Mouse (Mus musculus) Muller cell, postnatal 12 days (primary cell): ENCODE measurements around the gene Hist1h4m.
"Not testable (repeated sequence)": the region's sequence is repeated elsewhere in the genome, so short reads cannot be mapped to it uniquely, and the experiment has no call there.

Experiments
- DNase-seq: peaks from one replicate; pipeline ENCODE4 v3.0.0-alpha.2; 2015; ENCODE audit errors: inconsistent ontology term

Gene Hist1h4m

DNA sequence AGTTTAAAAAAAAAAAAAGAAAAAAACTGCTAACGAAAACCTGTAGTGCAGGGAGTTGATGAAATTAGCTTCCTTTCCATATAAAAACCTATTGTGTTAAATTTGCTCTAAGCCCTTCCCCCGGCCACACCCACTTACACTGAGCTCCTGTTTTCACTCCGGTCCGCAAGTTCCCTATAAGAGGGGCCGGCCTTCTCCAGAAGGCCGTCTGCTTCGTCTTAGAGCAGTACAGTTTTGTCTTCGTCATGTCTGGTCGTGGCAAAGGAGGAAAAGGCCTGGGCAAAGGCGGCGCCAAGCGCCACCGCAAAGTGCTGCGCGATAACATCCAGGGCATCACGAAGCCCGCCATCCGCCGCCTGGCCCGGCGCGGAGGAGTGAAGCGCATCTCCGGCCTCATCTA is at the start of gene Hist1h4m:
Gene Hist1h4m, plus strand, starts transcription at position 208 of the 400 bp plus-strand sequence.
- DNase-seq, result not testable (repeated sequence)

DNA sequence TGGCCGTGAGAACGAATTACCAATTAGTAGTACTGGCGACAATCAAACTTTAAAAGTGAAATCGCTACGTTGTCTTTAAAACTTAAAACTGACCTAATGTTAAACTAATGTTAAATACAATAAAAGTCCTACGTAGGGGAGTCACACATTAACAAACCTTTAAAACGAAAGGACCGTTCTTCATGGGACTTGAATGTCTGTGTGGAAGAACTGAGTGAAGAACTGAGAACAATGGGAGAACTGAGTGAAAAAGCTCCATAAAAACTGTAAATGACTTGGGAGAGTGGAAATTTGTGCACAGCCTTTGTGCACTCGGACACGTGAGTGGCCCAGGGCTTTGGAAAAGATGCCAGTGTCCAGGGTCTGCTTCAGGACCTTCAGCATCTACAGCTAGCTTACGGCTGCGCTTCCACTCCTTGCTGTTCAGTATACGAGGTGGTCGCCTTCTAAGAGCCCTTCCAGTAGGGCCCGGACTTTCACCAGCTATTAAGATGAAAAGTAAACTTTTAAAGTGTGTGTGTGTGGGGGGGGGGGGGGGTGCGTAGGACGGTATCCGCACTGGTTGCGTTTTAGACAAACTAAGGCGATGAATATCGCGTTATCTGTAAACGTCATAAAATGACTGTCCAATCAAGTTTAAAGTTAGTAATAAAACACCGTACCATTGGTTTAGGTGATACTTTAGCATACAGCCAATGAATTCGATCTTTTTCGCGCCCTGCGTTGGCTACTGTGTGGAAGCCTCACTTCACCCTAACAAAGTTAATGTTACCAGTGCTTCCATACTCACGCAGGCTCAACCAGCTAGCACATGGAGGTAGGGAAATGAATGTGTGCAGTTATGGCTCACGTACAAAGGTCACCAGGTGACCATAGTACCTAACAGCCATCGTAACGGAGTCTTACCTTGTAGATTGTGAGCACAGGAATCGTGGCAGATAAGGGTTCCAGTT is 32.5 kb upstream of the Hist1h4m start:
- peak; percentile 78 for DNase-seq

DNA sequence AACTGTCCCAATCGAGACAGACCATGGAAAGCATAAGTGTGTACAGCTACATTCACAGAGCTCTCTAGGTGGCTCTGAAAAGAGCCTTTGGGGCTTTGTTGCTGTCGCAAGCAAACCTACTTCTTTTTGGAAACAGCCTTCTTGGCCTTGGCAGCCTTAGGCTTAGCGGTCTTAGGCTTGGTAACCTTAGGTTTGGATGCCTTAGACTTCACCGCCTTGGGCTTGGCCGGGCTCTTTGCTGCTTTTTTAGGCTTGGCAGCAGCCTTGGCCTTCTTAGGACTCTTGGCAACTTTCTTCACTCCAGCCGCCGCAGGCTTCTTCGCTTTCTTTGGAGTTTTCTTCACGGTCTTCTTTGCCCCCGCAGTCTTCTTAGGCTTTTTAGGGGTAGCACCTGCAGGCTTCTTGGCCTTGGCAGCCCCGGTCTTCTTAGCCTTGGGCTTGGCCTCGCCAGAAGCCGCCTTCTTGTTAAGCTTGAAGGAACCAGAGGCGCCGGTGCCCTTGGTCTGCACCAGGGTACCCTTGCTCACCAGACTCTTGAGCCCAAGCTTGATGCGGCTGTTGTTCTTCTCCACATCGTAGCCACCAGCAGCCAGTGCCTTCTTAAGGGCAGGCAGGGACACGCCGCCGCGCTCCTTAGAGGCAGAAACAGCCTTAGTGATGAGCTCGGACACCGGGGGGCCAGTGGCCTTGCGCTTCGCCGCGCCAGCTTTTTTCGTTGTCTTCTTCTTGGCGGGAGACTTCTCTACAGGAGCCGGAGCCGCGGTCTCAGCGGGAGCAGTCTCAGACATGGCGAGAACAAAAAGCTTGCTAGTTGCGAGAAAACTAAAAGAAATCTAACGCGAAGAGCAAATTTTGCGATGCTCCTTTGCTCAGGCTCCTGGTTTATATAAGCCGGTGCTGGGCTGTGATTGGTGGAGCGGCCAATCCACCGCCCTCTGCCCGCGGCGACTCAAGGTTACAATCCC is 31.5 kb upstream of the Hist1h4m start, which contains the start of gene Hist1h1b:
Gene Hist1h1b, minus strand, starts transcription at position 859 of the 965 bp plus-strand sequence.
- peak; percentile 83 for DNase-seq

DNA sequence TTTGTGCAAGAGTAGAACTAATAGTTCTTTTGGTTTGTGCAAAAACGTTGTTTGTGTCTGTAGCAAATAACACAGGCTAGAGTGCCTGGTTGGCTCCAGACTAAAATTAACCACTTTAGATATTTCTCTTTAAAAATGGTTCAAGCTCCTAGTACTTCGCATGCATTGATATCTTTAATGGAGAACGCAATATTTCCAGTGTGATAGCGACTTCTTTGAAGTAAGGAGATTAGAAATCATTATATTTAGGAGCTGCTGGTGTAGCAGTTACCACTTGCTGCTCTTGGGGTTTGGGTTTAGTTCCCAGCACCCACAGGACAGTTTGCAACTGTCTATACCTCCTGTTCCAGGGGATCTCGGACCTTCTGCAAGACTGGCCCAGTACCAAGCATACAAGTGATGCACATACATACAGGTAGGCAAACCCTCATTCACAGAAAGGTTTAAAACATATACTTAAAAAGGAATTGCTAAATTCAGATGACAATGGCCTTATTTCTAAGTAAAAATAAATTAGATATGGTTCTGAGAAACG is 30.5 kb upstream of the Hist1h4m start:
- DNase-seq, result no peak

DNA sequence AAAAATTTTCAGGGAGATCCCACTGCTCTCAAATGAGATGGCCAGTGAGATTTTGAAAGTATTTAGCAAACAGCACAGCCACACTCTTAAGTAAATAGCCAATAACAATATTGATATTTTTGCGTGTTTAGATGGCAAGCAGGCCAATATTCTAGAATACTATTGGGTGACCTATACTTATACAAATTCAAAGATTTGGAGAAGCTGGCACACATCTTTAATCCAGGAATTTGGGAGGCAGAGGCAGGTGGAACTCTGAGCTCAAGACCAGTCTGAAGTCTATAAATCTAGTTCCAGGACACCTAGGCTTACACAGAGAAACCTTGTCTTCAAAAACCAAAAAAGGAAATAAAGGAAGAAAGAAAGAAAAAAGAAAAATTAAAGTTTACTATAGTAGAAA is 29.9 kb upstream of the Hist1h4m start:
- no peak for DNase-seq

DNA sequence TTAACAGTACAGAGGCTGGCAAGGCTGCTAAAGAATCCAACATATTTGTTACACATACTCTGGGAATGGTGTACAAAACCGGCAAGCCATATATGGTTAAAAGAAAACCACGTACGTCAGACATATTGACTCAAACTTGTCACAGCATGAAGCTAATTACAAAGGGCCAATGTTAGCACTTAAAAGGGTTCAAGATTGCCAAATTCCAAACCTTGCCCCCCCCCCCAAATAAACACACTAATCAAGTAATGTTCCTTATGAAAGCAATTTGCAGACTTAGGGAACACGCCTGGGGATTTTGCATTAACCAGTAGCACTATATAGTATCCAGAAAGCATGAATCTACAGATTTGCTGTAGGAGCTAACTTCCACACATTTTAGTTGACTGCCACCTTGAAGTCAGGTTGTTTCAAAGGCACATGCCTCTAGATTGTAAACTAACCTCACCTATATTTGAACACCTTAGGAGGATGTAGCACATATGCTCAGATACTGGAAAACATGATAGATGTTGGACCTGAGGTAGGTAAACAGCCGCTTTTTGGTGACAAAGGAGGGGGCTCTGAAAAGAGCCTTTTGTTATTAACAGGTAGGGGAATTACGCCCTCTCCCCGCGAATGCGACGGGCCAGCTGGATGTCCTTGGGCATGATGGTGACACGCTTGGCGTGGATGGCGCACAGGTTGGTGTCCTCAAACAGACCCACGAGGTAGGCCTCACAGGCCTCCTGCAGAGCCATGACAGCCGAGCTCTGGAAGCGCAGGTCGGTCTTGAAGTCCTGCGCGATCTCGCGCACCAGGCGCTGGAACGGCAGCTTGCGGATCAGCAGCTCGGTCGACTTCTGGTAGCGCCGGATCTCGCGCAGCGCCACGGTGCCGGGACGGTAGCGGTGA is 28.9 kb upstream of the Hist1h4m start:
- DNase-seq, result peak; percentile 77

DNA sequence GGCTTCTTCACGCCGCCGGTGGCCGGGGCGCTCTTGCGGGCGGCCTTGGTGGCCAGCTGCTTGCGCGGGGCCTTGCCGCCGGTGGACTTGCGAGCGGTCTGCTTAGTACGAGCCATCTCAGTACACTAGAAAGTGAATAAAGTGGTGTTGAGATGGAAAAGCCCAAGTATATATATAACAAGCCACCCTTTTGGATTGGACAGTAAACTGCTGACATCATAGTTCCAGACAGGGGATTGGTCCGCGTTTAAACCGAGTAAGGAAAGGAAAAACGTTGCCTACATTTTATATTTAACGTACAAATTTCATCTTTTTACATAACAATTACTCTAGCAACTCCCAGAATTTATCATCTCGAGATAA is 28.3 kb upstream of the Hist1h4m start, which contains the start of gene Hist1h3i:
Gene Hist1h3i, minus strand, starts transcription at position 116 of the 363 bp plus-strand sequence.
- DNase-seq, result peak; percentile 91

DNA sequence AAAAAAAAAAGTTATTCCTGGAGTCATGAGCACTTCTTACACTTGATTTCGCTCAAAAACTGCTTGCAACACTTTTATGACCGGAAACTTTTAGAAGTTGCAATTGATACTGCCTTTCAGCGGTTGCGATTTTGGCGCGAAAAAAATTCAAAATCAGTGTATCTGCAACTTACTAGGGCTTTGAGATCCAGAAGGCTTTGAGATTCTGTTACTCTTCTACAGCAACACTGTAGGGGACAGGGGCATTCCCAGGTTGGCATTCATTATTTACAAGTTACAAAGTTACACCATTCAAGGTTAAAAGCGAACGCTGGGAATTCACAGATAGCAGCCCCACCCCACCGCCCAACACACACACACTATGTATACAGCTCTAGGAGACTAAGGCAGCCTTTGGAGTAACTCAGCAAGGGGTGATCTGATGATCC is 27.8 kb upstream of the Hist1h4m start:
- no peak for DNase-seq

DNA sequence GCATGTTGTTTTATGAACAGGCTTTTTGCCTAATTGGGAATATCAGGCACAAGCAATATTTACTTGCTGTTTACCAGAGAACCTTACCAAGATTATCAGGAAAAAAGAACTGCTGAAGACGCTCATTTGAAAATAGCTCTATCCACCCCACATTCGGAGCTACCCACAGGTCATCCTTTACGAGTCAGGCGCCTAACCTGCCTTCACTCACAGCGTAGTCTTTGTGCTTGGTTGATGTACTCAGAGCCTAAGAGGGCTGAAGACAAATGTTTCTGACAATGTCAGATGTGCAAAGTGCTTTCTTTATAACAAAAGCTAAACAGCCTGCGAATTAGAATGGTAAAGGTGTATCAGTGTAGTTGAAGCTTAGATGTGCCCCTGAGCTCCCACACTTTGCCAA is 27.2 kb upstream of the Hist1h4m start:
- no peak for DNase-seq

DNA sequence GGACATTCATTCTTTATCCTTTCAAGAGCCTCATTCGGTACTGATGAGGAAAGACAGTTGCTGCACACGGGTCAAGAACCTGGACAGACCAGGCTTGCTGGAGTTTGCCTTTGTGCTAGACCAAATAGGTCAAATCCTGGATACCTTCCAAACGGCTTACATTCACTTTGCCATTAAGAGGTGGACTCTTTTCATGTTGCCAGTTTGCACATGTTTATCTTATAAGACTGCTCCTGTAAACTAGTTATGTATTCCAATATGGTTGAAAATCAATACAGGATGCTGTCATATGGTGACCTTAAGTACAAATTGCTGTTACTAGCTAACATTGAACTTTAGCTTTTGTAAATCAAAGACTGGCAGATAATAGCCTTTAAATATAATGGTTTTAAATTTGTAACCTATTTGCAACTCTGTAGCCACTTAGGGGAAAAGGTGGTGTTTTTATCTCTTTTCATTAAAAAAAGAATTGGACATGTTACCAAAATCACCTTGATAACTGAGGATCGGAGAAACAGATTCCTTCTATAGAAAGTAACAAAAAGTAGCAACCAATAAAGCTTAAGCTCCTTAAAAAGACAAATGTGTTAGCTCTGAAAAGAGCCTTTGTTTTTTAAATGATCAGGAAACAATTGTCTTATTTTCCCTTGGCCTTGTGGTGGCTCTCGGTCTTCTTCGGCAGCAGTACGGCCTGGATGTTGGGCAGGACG is 25.2 kb upstream of the Hist1h4m start:
- DNase-seq, result peak; percentile 58

DNA sequence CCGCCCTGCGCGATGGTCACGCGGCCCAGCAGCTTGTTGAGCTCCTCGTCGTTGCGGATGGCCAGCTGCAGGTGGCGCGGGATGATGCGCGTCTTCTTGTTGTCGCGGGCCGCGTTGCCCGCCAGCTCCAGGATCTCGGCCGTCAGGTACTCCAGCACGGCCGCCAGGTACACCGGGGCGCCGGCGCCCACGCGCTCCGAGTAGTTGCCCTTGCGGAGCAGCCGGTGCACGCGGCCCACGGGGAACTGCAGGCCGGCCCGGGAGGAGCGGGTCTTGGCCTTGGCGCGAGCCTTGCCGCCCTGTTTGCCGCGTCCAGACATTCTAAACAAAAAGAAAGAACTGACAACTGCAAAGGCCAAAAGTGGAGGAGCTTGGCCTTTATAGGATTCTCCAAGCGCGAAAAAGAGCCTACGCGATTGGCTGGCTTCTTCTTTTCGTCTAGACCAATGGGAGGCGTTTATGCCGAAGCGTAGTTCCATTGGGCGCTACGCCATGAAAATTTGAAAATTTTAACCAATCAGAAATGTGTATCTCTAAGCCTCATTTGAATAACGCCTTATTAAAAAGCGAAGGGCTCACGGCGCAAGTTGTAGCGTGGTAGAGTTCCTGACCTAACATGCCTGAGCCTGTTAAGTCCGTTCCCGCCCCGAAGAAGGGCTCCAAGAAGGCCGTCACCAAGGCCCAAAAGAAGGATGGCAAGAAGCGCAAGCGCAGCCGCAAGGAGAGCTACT is 24.5 kb upstream of the Hist1h4m start, which contains the start of the genes Hist1h2an and Hist1h2bp:
Gene Hist1h2an, minus strand, starts transcription at position 320 of the 731 bp plus-strand sequence.
Gene Hist1h2bp, plus strand, starts transcription at position 563 of the 731 bp plus-strand sequence.
- DNase-seq, result peak; percentile 96

DNA sequence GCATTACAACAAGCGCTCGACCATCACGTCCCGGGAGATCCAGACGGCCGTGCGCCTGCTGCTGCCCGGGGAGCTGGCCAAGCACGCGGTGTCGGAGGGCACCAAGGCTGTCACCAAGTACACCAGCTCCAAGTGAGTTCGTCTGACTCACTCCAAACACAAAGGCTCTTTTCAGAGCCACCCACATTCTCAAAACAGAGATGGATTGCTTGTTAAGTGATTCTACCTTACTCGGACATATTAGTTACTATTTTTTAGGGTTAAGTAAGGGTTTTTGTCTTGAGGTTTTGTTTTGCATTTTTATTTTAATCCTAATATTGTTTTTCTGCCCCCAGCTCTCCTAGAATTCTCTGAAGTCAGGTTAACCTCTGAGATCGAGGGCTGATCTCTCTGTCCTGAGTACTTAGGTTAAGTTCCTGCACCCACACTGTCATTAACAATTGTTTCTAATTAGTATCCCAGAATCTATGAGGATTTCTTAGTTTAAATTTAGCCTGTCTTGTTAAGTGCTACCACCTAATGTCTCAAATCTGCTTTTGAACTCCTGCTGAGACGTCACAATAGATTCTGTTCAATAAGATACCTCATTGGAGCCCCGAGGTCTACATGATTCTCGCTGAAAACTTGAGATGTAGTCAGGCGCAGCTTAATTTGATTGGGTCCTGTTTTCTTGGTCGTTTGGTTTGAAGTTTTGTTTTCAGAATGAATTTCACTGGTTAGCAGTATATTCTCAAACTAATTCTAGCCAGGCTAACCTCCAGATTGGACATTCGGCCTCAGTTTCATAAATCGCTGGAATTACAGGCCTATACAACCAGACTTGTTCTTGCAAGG is 23.6 kb upstream of the Hist1h4m start:
- DNase-seq, result peak; percentile 65

DNA sequence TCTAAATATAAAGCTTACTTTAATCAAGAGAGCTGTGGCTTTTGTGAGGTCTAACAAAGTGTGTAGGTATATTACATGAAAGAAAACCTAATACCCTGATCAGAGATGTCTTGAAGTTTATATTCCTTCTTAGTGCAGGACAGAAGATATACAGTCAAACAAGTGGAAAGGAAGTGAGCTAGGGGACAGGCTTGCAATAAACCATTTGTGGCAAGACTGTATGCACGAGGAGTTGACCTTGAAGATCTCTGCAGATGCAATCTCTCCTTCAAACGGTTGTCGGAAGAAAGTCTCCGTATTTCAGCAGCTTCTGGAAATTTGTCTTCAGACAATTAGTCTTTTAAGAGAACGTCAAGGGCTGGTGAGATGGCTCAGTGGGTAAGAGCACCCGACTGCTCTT is 21.6 kb upstream of the Hist1h4m start:
- no peak for DNase-seq

DNA sequence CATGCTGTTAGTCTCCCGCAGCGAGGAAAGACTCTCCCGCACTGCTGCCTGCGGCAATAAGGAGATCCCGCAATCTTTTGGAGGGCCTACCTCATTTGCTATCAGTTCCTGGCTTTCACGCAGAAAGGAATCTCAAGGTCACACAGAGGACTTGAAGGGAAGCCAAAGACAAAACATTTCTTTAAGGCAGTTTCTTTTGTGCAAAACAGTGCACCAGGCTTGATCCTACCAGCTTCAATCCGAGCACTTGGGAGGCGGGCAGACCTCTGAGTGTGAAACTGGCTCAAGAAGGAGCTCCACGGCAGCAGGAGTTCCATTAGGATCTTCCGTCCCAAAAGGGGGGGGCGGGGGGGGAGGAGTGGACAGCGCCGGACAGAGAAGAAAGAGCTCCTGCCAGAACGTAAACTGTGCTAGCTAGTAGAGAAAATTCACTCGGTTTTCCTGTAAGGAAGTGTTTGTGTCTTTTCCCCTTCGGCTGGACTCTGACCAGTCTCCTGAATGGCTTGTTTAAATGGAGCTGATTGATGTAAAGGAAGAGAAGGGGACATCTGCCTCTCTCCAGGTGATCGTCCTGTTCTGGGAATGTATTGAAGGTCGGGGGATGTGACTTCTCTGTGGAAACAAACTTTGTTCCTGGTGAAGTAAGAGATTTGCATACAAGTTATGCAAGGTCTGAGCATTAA is 20.8 kb upstream of the Hist1h4m start:
- peak; percentile 30 for DNase-seq

DNA sequence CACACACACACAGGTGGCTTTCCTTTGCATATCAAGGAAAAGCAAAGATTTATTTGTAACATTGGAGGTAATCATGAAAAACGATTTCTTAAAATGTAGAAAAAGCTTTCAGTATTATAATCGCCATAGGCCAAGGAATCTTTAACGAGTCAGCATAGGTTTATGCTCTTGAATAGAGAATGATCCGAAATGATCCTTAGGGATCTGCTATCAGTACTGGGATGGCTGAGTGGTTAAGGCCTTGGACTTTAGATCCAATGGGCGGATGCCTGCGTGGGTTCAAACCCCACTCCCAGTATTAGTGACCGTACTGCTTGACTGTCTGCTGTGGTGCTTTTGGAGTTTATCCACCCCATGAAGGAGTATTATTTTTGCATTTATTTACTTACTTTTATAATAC is 16.0 kb upstream of the Hist1h4m start:
- DNase-seq, result no peak

DNA sequence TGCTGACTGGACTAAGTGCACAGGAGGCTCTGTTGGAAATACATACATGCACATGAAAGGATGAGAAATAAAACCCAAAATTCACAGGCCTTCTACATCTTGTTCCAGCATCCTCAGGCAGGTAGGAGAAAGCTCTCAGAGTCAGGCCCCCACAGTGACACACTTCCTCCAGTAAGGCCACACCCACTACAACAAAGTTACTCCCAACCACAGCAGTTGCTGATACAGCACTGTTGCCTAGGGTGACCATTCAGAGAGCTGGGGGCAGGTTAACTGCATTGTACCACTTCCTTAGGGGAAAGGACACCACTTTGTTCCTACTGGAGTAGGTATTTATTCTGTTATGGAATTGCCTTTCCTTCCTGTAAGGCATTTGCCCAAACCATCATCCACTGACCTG is 14.4 kb upstream of the Hist1h4m start:
- not testable (repeated sequence) for DNase-seq

DNA sequence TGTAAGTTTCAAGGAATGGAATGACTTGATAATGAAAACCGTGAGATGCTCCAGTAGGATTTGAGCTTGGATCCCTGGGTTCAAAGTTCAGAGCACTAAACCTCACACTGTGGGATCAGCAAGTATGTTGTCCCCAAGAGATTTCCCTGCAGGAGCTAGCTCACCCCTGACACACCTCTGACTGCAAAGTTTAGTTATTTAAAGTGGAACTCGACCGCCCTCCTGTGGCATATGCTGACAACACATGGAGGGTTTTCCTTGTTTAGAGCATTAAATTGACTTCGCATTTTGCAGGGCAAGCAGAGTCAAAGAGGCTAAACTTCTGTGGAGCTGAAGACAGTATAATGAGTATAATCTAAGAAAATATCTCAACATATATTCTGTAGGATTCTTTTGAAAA is 8.5 kb upstream of the Hist1h4m start:
- DNase-seq, result not testable (repeated sequence)

DNA sequence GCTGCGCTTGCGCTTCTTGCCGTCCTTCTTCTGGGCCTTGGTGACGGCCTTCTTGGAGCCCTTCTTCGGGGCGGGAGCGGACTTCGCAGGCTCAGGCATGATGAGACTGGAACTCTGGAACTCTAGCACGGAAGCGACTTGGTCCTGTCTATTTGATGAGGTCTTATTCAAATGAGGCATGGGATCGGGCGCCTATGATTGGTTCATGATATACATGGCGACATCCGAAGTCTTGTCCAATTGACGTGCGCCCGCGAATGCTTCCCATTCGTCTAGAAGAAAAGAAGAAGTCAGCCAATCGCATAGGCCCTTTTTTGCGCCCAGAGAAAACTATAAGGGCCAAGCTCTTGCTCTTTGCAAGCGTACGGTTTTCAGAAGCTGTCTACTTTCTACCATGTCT is 1.5 kb upstream of the Hist1h4m start, which contains the start of the genes Hist1h2bq and Hist1h2ao:
Gene Hist1h2bq, minus strand, starts transcription at position 125 of the 400 bp plus-strand sequence.
Gene Hist1h2ao, plus strand, starts transcription at position 393 of the 400 bp plus-strand sequence.
- not testable (repeated sequence) for DNase-seq
